Mouse (Mus musculus): Measurements from ENCODE around the gene Pik3r2. TPM values are rescaled to one million over a fixed set of nuclear protein-coding genes. Genes with fewer than 3 reads are reported as not detected.
A peak's percentile ranks its signal among the peaks of the same experiment; 100 is the strongest.

Pik3r2 gene
- polyA plus RNA-seq, 1 experiment from 2014 or later = 110 TPM

GRCm38 (mm10) chr8:70766571-70767440 lies 9.7 kb downstream of the Pik3r2 start:
- POLR2A ChIA-PET = interaction anchor here (0.6 to 1.2 kb wide), 4 partner anchors 11 to 118 kb away, joined by 3 read pairs; no protein-coding TSS in a partner anchor
- no peak for DNase-seq (ENCODE audit: low read depth, low spot score)

DNA sequence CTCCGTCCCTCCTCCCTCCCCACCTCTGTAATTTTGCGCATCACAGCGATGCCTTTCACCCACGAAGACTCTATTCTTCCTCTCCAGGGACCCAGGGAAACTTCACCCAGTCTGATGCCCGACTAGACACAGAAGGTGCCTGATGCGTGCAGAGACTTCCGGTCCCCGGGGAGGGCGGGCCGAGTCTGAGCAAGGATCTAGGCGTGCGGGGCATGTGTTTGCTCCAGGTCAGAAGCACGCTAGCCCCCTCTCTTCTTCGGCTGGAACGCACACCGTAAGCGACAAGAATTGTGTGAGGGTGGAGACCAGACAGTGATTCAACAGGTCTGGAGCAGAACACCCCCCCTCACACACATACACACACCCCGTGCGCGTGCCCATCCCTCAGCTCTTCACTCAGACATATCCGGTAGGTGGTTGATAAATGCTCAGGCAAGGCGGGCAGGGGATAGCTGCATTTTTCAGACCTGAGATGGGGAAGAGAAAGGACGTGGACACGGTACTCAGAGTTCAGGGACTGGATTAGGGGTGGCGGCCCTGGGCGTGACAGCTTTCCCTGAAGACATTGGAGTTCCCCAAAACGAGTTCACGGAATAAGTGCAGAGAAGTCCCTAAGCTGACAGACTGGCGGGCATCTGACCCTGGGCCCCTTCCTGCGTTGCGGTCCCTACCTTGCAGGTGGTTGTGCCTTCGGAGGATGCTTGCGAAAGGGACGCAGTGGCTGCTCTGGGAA lies 10.5 kb downstream of the Pik3r2 start:
- no peaks in the 10 kb centered on the region for H3K27me3 ChIP-seq
- ATAC-seq = no peak
- in situ Hi-C loops (cut with MboI; ENCODE audit: low pct_unique_long_range_greater_than_20kb) = loop anchor here (5.0 kb wide), 1 partner anchor 76 kb away; no protein-coding TSS in a partner anchor
- ChIA-PET POLR2A (interaction anchor here (0.6 to 0.8 kb wide), 3 partner anchors 11 to 117 kb away, joined by 3 read pairs; no protein-coding TSS in a partner anchor), CTCF (interaction anchor here (4.9 kb wide), 1 partner anchor 9 kb away, joined by 15 read pairs; no protein-coding TSS in a partner anchor)
- no peak for DNase-seq (ENCODE audit: low read depth, low spot score)
- no peak for TF ChIP-seq CTCF (IDR thresholded peaks at IDR 0.05)

More at GRCm38 (mm10) chr8:70766571-70767440, 9.7 kb downstream of the Pik3r2 start:
- no peak for TF ChIP-seq CTCF (IDR thresholded peaks at IDR 0.05)
- in situ Hi-C loops (cut with MboI; ENCODE audit: low pct_unique_long_range_greater_than_20kb) = loop anchor here (5.0 kb wide), 1 partner anchor 75 kb away; no protein-coding TSS in a partner anchor
- CTCF ChIA-PET = interaction anchor here (0.9 to 4.9 kb wide), 3 partner anchors 10 to 48 kb away, joined by 3 to 15 read pairs (median 4); partner anchors contain the start of gene Gm3336
- ATAC-seq = no peak
- no peaks in the 10 kb centered on the region for H3K27me3 ChIP-seq

- no peak for ATAC-seq
- in situ Hi-C loops (cut with MboI; ENCODE audit: low pct_unique_long_range_greater_than_20kb) = loop anchor here (5.0 kb wide), 1 partner anchor 77 kb away; no protein-coding TSS in a partner anchor
Observed at GRCm38 (mm10) chr8:70765329-70765728, 11.2 kb downstream of the Pik3r2 start.

DNA sequence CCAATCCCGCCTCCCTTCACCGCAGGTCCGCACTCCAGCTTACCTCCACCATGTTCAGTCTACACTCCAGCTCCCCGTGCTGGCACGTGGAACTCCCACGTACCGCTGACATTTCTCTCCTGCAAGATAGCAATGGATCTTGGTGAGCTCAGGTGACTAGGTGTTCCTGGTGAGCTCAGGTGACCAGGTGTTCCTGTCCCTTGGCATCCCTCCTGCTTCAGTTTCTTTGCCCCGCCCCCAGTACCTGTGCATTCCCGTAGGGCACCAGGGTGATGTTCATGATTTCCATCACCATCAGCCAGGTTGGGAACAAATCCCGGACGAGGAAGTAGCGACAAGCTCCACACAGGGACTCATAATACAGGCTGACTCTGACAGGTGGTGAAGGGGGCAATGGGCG lies 11.8 kb downstream of the Pik3r2 start:
- TF ChIP-seq CTCF (IDR thresholded peaks at IDR 0.05) = no peak
- DNase-seq (ENCODE audit: low read depth, low spot score) = no peak
- CTCF ChIA-PET = no interaction called here
- ATAC-seq = no peak
- no peaks in the 10 kb centered on the region for H3K27me3 ChIP-seq
- POLR2A ChIA-PET = no interaction called here
- in situ Hi-C loops (cut with MboI; ENCODE audit: low pct_unique_long_range_greater_than_20kb) = loop anchor here (5.0 kb wide), 1 partner anchor 78 kb away; no protein-coding TSS in a partner anchor

More at GRCm38 (mm10) chr8:70765329-70765728, 11.2 kb downstream of the Pik3r2 start:
- DNase-seq (ENCODE audit: low read depth, low spot score) = no peak
- TF ChIP-seq CTCF (IDR thresholded peaks at IDR 0.05) = no peak
- ChIA-PET CTCF (no interaction called here), POLR2A (no interaction called here)
- H3K27me3 ChIP-seq = no peaks in the 10 kb centered on the region

DNA sequence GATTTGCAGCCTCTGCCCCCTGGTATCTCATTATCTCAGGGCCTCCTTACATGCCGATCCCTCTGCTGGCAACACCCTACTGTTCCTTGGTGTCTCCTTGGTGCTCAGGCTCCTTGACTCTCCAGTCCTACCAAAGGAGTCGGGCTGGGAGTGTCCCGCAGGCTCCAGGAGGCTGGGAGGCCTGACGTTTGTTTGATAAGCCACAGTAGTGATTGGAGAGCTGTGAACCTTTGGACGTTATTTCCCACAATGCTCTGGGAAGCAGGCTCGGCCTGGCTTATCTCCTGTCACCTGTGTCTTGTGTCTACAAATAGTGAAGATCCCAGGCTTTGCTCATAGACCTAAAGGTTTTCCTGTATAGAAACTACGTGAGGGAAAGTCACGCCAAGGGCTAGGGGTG lies 12.5 kb downstream of the Pik3r2 start:
- DNase-seq (ENCODE audit: low read depth, low spot score) = no peak
- CTCF ChIA-PET = interaction anchor here (1.0 to 2.8 kb wide), 7 partner anchors 7 to 48 kb away, joined by 3 to 24 read pairs (median 8); partner anchors contain the start of genes Gm3336, Pde4c and Pik3r2
- no peaks in the 10 kb centered on the region for H3K27me3 ChIP-seq
- POLR2A ChIA-PET = interaction anchor here (0.8 kb wide), 1 partner anchor 11 kb away, joined by 3 read pairs; no protein-coding TSS in a partner anchor
- no peak for TF ChIP-seq CTCF (IDR thresholded peaks at IDR 0.05)
- ATAC-seq = no peak
- in situ Hi-C loops (cut with MboI; ENCODE audit: low pct_unique_long_range_greater_than_20kb) = no loop called here

DNA sequence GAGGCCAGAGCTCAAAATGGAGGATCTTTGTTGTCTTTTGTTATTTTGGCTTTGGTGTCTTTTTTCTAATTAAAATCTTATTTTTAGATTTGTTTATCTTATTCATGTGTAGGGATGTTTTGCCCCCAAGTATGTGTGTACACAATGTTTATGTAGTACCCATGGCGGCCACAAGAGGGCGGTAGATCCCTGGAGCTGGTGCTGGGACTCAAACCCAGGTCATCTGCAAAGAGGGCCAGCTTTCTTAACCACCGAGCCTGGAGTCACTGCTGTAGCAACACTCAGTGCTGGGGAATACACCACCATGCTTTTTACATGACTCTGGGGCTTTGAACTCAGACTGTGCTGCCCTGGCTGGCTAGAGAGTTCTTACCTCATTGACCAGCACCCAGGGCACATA lies 13.2 kb downstream of the Pik3r2 start:
- in situ Hi-C loops (cut with MboI; ENCODE audit: low pct_unique_long_range_greater_than_20kb) = no loop called here
- POLR2A ChIA-PET = interaction anchor here (0.8 kb wide), 1 partner anchor 12 kb away, joined by 3 read pairs; no protein-coding TSS in a partner anchor
- ATAC-seq (no peak), DNase-seq (ENCODE audit: low read depth, low spot score) (no peak)
- CTCF ChIA-PET = interaction anchor here (0.9 to 3.1 kb wide), 16 partner anchors 8 to 103 kb away, joined by 3 to 24 read pairs (median 6); partner anchors contain the start of genes Arrdc2, Gm3336, Pde4c and Pik3r2
- TF ChIP-seq CTCF (IDR thresholded peaks at IDR 0.05) = no peak
- no peaks in the 10 kb centered on the region for H3K27me3 ChIP-seq

GRCm38 (mm10) chr8:70762118-70762517 lies 14.4 kb downstream of the Pik3r2 start:
- in situ Hi-C loops (cut with MboI; ENCODE audit: low pct_unique_long_range_greater_than_20kb) = no loop called here
- no peak for TF ChIP-seq CTCF (IDR thresholded peaks at IDR 0.05)
- H3K27me3 ChIP-seq = no peaks in the 10 kb centered on the region
- ChIA-PET POLR2A (interaction anchor here (0.6 to 1.2 kb wide), 2 partner anchors 35 to 39 kb away, joined by 3 read pairs; no protein-coding TSS in a partner anchor), CTCF (interaction anchor here (1.1 to 3.1 kb wide), 12 partner anchors 9 to 107 kb away, joined by 3 to 24 read pairs (median 7); partner anchors contain the start of genes Arrdc2, Gm3336, Pde4c and Pik3r2)
- ATAC-seq (no peak), DNase-seq (ENCODE audit: low read depth, low spot score) (no peak)

GRCm38 (mm10) chr8:70760775-70761406 lies 15.6 kb downstream of the Pik3r2 start, which contains the start of gene Mpv17l2:
TSS of gene Mpv17l2 (minus strand) at chr8:70760946.
- peak; percentile 94 for DNase-seq (ENCODE audit: low read depth, low spot score)
- no peaks in the 10 kb centered on the region for H3K27me3 ChIP-seq
- in situ Hi-C loops (cut with MboI; ENCODE audit: low pct_unique_long_range_greater_than_20kb) = no loop called here
- ChIA-PET CTCF (interaction anchor here (0.8 to 3.1 kb wide), 5 partner anchors 8 to 61 kb away, joined by 3 to 9 read pairs (median 3); partner anchors contain the start of gene Gm3336), POLR2A (no interaction called here)
- no peak for TF ChIP-seq CTCF (IDR thresholded peaks at IDR 0.05)
- ATAC-seq = peak; percentile 95

GRCm38 (mm10) chr8:70760350-70760749 lies 16.2 kb downstream of the Pik3r2 start:
- ChIA-PET CTCF (interaction anchor here (3.1 kb wide), 1 partner anchor 8 kb away, joined by 9 read pairs; no protein-coding TSS in a partner anchor), POLR2A (no interaction called here)
- in situ Hi-C loops (cut with MboI; ENCODE audit: low pct_unique_long_range_greater_than_20kb) = no loop called here
- DNase-seq (ENCODE audit: low read depth, low spot score) (no peak), ATAC-seq (peak; percentile 6)
- H3K27me3 ChIP-seq = no peaks in the 10 kb centered on the region
- TF ChIP-seq CTCF (IDR thresholded peaks at IDR 0.05) = no peak
